Mouse (Mus musculus): Measurements from ENCODE around the gene Hist3h2ba.
A peak's percentile ranks its signal among the peaks of the same experiment; 100 is the strongest.

Hist3h2ba gene

GRCm38 (mm10) chr11:58985299-58985917, 36.7 kb downstream of the Hist3h2ba start:
- no peak for DNase-seq (ENCODE audit: low spot score)

- no peak for DNase-seq (ENCODE audit: low spot score)
Observed at GRCm38 (mm10) chr11:58989166-58989565, 40.4 kb downstream of the Hist3h2ba start.

- no peak for DNase-seq (ENCODE audit: low spot score)
Observed at GRCm38 (mm10) chr11:58990141-58990540, 41.4 kb downstream of the Hist3h2ba start.

- no peak for DNase-seq (ENCODE audit: low spot score)
Observed at GRCm38 (mm10) chr11:58990794-58991193, 42.1 kb downstream of the Hist3h2ba start.

- DNase-seq (ENCODE audit: low spot score): no peak
Observed at GRCm38 (mm10) chr11:58991911-58992310, 43.2 kb downstream of the Hist3h2ba start.

GRCm38 (mm10) chr11:58993091-58993670, 44.5 kb downstream of the Hist3h2ba start:
- no peak for DNase-seq (ENCODE audit: low spot score)

GRCm38 (mm10) chr11:58994337-58994826, 45.7 kb downstream of the Hist3h2ba start:
- DNase-seq (ENCODE audit: low spot score): peak; percentile 74

- DNase-seq (ENCODE audit: low spot score): no peak
Observed at GRCm38 (mm10) chr11:58995061-58995806, 46.5 kb downstream of the Hist3h2ba start.

GRCm38 (mm10) chr11:58995807-58996370, 47.2 kb downstream of the Hist3h2ba start:
- no peak for DNase-seq (ENCODE audit: low spot score)

GRCm38 (mm10) chr11:58997541-58997940, 48.8 kb downstream of the Hist3h2ba start:
- no peak for DNase-seq (ENCODE audit: low spot score)
